Mouse (Mus musculus) midbrain, embryonic 16.5 days (tissue): ENCODE results near the gene Zbtb21. TPM values are rescaled to one million over a fixed set of nuclear protein-coding genes. Genes with fewer than 3 reads are reported as not detected.

Experiments used
- ATAC-seq: fragments of 200-750 bp; cut with Nextera tagmentation; 2 replicates; pipeline ENCODE4 v1.8.0; 2017; ENCODE audit warnings: moderate TSS enrichment
- H3K27ac ChIP-seq: fragments of 300-500 bp; sonication (generic); 2 replicates; pipeline ENCODE4 v1.5.1; 2014; ENCODE audit warnings: mild to moderate bottlenecking, low read length, mixed read lengths
- H3K27me3 ChIP-seq: fragments of 300-500 bp; sonication (generic); 2 replicates; pipeline ENCODE4 v1.6.1; 2014; ENCODE audit warnings: low read depth, low read length, mixed read lengths; ENCODE audit not compliant: control insufficient read depth, insufficient read depth
- H3K36me3 ChIP-seq: fragments of 300-500 bp; sonication (generic); 2 replicates; pipeline ENCODE4 v1.6.1; 2014; ENCODE audit warnings: mild to moderate bottlenecking, low read length, moderate library complexity, mixed read lengths; ENCODE audit not compliant: control insufficient read depth, insufficient read depth
- H3K4me1 ChIP-seq: fragments of 300-500 bp; sonication (generic); 2 replicates; pipeline ENCODE4 v1.6.1; 2014; ENCODE audit warnings: mild to moderate bottlenecking, low read length, mixed read lengths; ENCODE audit not compliant: control insufficient read depth, insufficient read depth
- H3K4me2 ChIP-seq: fragments of 300-500 bp; sonication (generic); 2 replicates; pipeline ENCODE4 v1.6.1; 2014; ENCODE audit warnings: mild to moderate bottlenecking, low read length, mixed read lengths
- H3K4me3 ChIP-seq: fragments of 300-500 bp; sonication (generic); 2 replicates; pipeline ENCODE4 v1.5.1; 2014; ENCODE audit warnings: low read depth, mild to moderate bottlenecking, low read length, moderate library complexity, mixed read lengths
- H3K9ac ChIP-seq: fragments of 300-500 bp; sonication (generic); 2 replicates; pipeline ENCODE4 v1.6.1; 2014; ENCODE audit warnings: low read depth, low read length, mixed read lengths
- H3K9me3 ChIP-seq: fragments of 300-500 bp; sonication (generic); replicated peaks from 2 replicates; pipeline ENCODE4 v1.6.1; 2014; ENCODE audit warnings: mild to moderate bottlenecking, low read length, mixed read lengths; ENCODE audit not compliant: control insufficient read depth, poor library complexity, severe bottlenecking
- WGBS: fragments of 180-500 bp; shearing (Covaris S2); extraction: QIAGEN DNeasy Blood & Tissue Kit; methylation state at CpG from one replicate; pipeline ENCODE4 v1.1.7; 2014; 5-methylcytosine and 5-hydroxymethylcytosine counted together
- polyA plus RNA-seq: library from polyadenylated mRNA; unstranded; fragments of >200 nt; fragmentation: Nextera tagmentation; extraction: Ambion mirVana; gene quantifications from 2 replicates; pipeline ENCODE4 v1.2.1, GENCODE M21; 2015

Gene Zbtb21
- polyA plus RNA-seq, 1 experiment from 2014 or later: 11.9 TPM

- Histone ChIP-seq H3K4me2 (no peak overlapping the region), H3K36me3 (no peaks in the 10 kb centered on the region), H3K27me3 (no peaks in the 10 kb centered on the region), H3K27ac (no peak overlapping the region), H3K9ac (no peak overlapping the region), H3K4me3 (no peak overlapping the region), H3K4me1 (no peaks in the 10 kb centered on the region), H3K9me3 (no peaks in the 10 kb centered on the region)
- ATAC-seq: no peak
- WGBS: 88% methylated on average over 3 of the region's 3 CpGs
These were observed 15.3 kb upstream of the Zbtb21 start for GRCm38 (mm10) chr16:97977722-97978121.

- no peaks in the 10 kb centered on the region for H3K27me3 ChIP-seq
These were observed 14.9 kb upstream of the Zbtb21 start for GRCm38 (mm10) chr16:97977277-97977676.

GRCm38 (mm10) chr16:97963956-97964540, 1.6 kb upstream of the Zbtb21 start:
- Histone ChIP-seq H3K4me1 (peaks cover 13% of the 10 kb centered on the region), H3K9me3 (no peaks in the 10 kb centered on the region), H3K36me3 (no peaks in the 10 kb centered on the region), H3K4me2 (no peak overlapping the region), H3K27me3 (no peaks in the 10 kb centered on the region), H3K9ac (no peak overlapping the region), H3K27ac (no peak overlapping the region), H3K4me3 (no peak overlapping the region)
- 78% methylated on average over 3 of the region's 3 CpGs for WGBS
- ATAC-seq: no peak

More at GRCm38 (mm10) chr16:97977277-97977676, 14.9 kb upstream of the Zbtb21 start:
- H3K9me3 ChIP-seq: no peaks in the 10 kb centered on the region
- WGBS: 80% methylated on average over 1 of the region's 1 CpGs
- no peaks in the 10 kb centered on the region for H3K36me3 ChIP-seq
- no peak for ATAC-seq
- no peak overlapping the region for H3K9ac ChIP-seq
- H3K4me3 ChIP-seq: no peak overlapping the region
- H3K4me1 ChIP-seq: no peaks in the 10 kb centered on the region
- no peak overlapping the region for H3K4me2 ChIP-seq
- no peak overlapping the region for H3K27ac ChIP-seq

GRCm38 (mm10) chr16:97961381-97962150, 856 bp downstream of the Zbtb21 start:
- no peaks in the 10 kb centered on the region for H3K36me3 ChIP-seq
- 8% methylated on average over 36 of the region's 36 CpGs for WGBS
- peak; percentile 61 for ATAC-seq

GRCm38 (mm10) chr16:97960348-97960747, 2.1 kb downstream of the Zbtb21 start:
- no peak for ATAC-seq
- H3K36me3 ChIP-seq: peaks cover 3% of the 10 kb centered on the region; the same call in 1 of the 2 replicates
- 95% methylated on average over 3 of the region's 3 CpGs for WGBS
- peaks cover 13% of the 10 kb centered on the region for H3K4me1 ChIP-seq
- no peak overlapping the region for H3K9ac ChIP-seq
- no peaks in the 10 kb centered on the region for H3K27me3 ChIP-seq
- no peaks in the 10 kb centered on the region for H3K9me3 ChIP-seq
- no peak overlapping the region for H3K4me3 ChIP-seq
- no peak overlapping the region for H3K4me2 ChIP-seq
- no peak overlapping the region for H3K27ac ChIP-seq

More at GRCm38 (mm10) chr16:97961381-97962150, 856 bp downstream of the Zbtb21 start:
- peak overlapping the region; percentile 92 for H3K4me3 ChIP-seq
- peak overlapping the region; percentile 95 for H3K4me2 ChIP-seq
- no peaks in the 10 kb centered on the region for H3K27me3 ChIP-seq
- H3K9me3 ChIP-seq: no peaks in the 10 kb centered on the region
- peak overlapping the region; percentile 93 for H3K9ac ChIP-seq
- peak overlapping the region; percentile 98 for H3K27ac ChIP-seq
- peaks cover 13% of the 10 kb centered on the region for H3K4me1 ChIP-seq

- Histone ChIP-seq H3K36me3 (peaks cover 3% of the 10 kb centered on the region; the same call in 1 of the 2 replicates), H3K4me1 (peaks cover 13% of the 10 kb centered on the region), H3K9ac (no peak overlapping the region), H3K9me3 (no peaks in the 10 kb centered on the region), H3K27ac (no peak overlapping the region), H3K27me3 (no peaks in the 10 kb centered on the region), H3K4me3 (no peak overlapping the region), H3K4me2 (no peak overlapping the region)
- no peak for ATAC-seq
These were observed 3.9 kb downstream of the Zbtb21 start for GRCm38 (mm10) chr16:97958401-97958973.

- H3K36me3 ChIP-seq: peaks cover 7% of the 10 kb centered on the region; the same call in 1 of the 2 replicates
- no peak for ATAC-seq
- no peak overlapping the region for H3K4me2 ChIP-seq
- no peaks in the 10 kb centered on the region for H3K9me3 ChIP-seq
- H3K4me3 ChIP-seq: no peak overlapping the region
- H3K27ac ChIP-seq: no peak overlapping the region
- no peak overlapping the region for H3K9ac ChIP-seq
- H3K4me1 ChIP-seq: peaks cover 10% of the 10 kb centered on the region
- H3K27me3 ChIP-seq: no peaks in the 10 kb centered on the region
These were observed 4.8 kb downstream of the Zbtb21 start for GRCm38 (mm10) chr16:97957626-97958025.

- no peak for ATAC-seq
- WGBS: 93% methylated on average over 2 of the region's 2 CpGs
- no peak overlapping the region for H3K4me3 ChIP-seq
These were observed 6.4 kb downstream of the Zbtb21 start for GRCm38 (mm10) chr16:97956011-97956410.

GRCm38 (mm10) chr16:97953300-97953699, 9.1 kb downstream of the Zbtb21 start:
- Histone ChIP-seq H3K9ac (no peak overlapping the region), H3K4me2 (no peak overlapping the region), H3K27me3 (no peaks in the 10 kb centered on the region), H3K4me1 (no peaks in the 10 kb centered on the region), H3K4me3 (no peak overlapping the region), H3K27ac (no peak overlapping the region), H3K36me3 (peaks cover 37% of the 10 kb centered on the region), H3K9me3 (no peaks in the 10 kb centered on the region)
- ATAC-seq: no peak
- 88% methylated on average over 2 of the region's 2 CpGs for WGBS

More at GRCm38 (mm10) chr16:97956011-97956410, 6.4 kb downstream of the Zbtb21 start:
- Histone ChIP-seq H3K9me3 (no peaks in the 10 kb centered on the region), H3K4me2 (no peak overlapping the region), H3K9ac (no peak overlapping the region), H3K27me3 (no peaks in the 10 kb centered on the region), H3K36me3 (peaks cover 23% of the 10 kb centered on the region), H3K4me1 (peaks cover 5% of the 10 kb centered on the region), H3K27ac (no peak overlapping the region)
